Mouse (Mus musculus): Measurements from ENCODE around the gene Vps52. TPM values are rescaled to one million over a fixed set of nuclear protein-coding genes. Genes with fewer than 3 reads are reported as not detected.
A peak's percentile ranks its signal among the peaks of the same experiment; 100 is the strongest.
"Not testable (repeated sequence)": the region's sequence is repeated elsewhere in the genome, so short reads cannot be mapped to it uniquely, and the experiment has no call there.

The Vps52 gene
- polyA plus RNA-seq, 1 experiment from 2014 or later: 36.0 TPM

DNA sequence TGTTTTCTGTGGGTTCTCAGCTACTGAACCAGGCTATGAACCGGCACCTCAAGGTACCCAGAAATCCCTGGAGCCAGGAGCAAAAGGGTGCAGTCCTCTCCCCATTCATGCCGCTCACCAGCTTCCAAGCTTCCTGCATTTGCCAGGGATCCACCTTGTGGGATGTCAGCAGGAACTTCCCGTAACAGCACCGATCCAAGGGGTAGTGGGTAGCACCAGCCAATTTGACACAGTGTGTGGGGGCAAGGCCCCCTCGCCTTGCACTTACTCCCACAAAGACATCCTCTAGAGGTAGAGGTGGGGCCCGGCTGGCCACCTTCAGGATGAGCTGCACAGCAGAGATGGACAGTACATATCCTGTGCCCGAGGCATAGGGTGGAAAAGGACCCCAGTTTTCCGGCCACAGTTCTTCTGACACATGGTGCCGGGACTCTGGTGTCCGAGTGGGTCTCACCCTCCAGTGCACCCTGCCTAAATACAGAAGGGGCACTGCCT lies 5.4 kb upstream of the Vps52 start:
- H3K36me3 ChIP-seq: peaks cover 79% of the 10 kb centered on the region
- peak overlapping the region; percentile 61 for H3K4me3 ChIP-seq
- H3K27me3 ChIP-seq (replicated peaks): no peaks in the 10 kb centered on the region
- 71% methylated on average over 10 of the region's 10 CpGs for WGBS
- peak overlapping the region; percentile 81 for H3K9ac ChIP-seq
- ATAC-seq (ENCODE audit: extremely low read depth, insufficient number of reproducible peaks, low FRiP score, low TSS enrichment): no peak
- peak overlapping the region; percentile 91; the same call in 1 of the 2 replicates for H3K27ac ChIP-seq (replicated peaks)
- no peaks in the 10 kb centered on the region for H3K9me3 ChIP-seq
- H3K4me2 ChIP-seq: peak overlapping the region; percentile 99
- H3K4me1 ChIP-seq: peaks cover 53% of the 10 kb centered on the region

DNA sequence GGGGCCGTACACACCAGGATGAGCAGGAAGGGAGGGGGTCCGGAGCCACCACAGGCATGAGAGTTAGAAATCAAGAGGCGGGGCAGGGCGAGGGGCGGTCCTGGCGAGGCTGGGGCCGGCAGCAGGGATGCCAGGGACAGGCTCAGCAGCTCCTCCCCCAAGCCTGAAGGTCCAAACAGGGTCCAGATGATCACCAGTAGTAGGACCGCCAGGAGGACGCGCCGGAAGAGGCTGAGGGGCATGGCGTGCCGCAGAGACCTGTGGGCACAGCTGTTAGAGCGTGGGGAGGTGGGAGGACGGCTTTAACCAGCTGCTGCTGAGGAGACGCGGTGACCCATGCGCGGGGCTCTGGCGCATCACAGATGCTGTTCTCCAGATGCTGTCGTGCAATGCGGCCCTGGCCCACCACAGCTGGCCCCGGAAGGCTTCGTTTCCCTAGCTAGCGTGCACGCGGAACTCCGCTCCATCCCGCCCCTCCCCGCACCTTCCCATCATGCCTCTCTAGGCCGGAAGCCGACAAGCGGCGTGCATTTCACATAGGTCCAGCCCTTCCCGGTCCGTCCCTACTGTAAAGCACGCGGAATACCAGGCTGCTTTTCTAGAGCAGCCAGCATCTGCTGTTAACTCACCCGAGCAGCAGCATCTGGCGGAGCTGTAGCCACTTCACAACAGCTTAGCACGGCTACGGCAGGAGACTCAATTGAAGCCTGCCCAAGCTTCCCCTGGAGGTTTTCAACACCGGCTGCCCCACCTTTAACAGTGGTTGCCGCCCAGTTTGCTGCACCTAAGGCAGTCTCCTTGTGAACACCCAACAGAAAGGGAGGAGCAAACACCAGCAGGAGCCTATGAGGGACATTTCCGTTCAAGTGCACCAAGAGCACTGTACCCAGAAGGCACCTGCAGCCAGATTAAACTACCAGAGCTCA lies 4.3 kb upstream of the Vps52 start, which contains the start of gene B3galt4:
TSS of gene B3galt4 (minus strand) at position 468 of the 926 bp plus-strand sequence.
- Histone ChIP-seq H3K9me3 (no peaks in the 10 kb centered on the region), H3K27me3 (replicated peaks) (no peaks in the 10 kb centered on the region), H3K4me2 (peak within 1 kb of the TSS; percentile 99), H3K27ac (replicated peaks) (peak within 1 kb of the TSS; percentile 91), H3K4me3 (peak within 1 kb of the TSS; percentile 61), H3K4me1 (peaks cover 54% of the 10 kb centered on the region), H3K9ac (peak within 1 kb of the TSS; percentile 81), H3K36me3 (peaks cover 68% of the 10 kb centered on the region)
- WGBS: under 1% methylated on average over 45 of the region's 45 CpGs
- ATAC-seq (ENCODE audit: extremely low read depth, insufficient number of reproducible peaks, low FRiP score, low TSS enrichment): peak; percentile 31; the same call in 1 of the 2 replicates

DNA sequence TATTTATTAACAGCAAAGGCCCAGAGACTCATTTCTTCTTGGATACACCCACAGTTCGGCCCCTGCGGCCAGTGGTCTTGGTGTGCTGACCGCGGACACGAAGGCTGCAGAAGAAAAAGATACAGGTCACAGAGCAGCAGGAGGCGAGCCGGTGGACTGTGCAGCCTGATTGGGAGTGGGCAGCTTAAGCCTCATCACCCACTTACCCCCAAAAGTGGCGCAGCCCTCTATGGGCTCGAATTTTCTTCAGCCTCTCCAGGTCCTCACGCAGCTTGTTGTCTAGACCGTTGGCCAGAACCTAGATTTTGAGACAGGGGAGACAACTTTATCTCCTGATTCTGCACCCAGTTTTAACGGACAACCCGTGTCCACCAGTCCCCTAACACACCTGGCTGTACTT lies 3.6 kb upstream of the Vps52 start:
- WGBS: 70% methylated on average over 13 of the region's 13 CpGs
- H3K4me2 ChIP-seq: peak overlapping the region; percentile 99
- H3K27me3 ChIP-seq (replicated peaks); H3K9me3 ChIP-seq; ATAC-seq (ENCODE audit: extremely low read depth, insufficient number of reproducible peaks, low FRiP score, low TSS enrichment): not testable (repeated sequence)
- H3K27ac ChIP-seq (replicated peaks): peak overlapping the region; percentile 91
- H3K36me3 ChIP-seq: peaks cover 63% of the 10 kb centered on the region
- peak overlapping the region; percentile 61 for H3K4me3 ChIP-seq
- peak overlapping the region; percentile 81 for H3K9ac ChIP-seq
- H3K4me1 ChIP-seq: peaks cover 60% of the 10 kb centered on the region

DNA sequence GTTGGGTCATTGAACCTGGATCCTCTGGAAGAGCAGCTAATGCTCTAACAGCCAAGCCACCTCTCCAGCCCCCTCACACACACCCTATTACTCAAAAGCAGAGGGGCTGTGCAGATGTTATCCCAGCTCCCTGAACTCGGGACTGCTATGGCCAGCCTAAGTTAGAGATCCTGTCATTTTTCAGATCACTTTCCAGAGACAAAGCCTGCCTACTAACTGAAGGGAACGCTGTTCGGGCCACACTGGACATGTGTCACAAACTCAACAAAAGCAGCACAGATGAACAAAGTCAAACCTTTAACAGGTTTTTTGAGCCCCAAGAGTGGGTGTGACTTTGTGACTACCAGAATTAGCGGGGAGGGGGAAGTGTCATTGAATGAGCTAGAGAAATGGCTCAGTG lies 2.7 kb upstream of the Vps52 start:
- Histone ChIP-seq H3K27ac (replicated peaks) (no peak overlapping the region), H3K27me3 (replicated peaks) (no peaks in the 10 kb centered on the region), H3K4me1 (peaks cover 60% of the 10 kb centered on the region), H3K9ac (peak overlapping the region; percentile 93), H3K4me3 (0 out of 2 replicates have a peak overlapping the region, but pooled peaks have one; percentile 76), H3K36me3 (peaks cover 58% of the 10 kb centered on the region), H3K9me3 (no peaks in the 10 kb centered on the region), H3K4me2 (peak overlapping the region; percentile 99)
- ATAC-seq (ENCODE audit: extremely low read depth, insufficient number of reproducible peaks, low FRiP score, low TSS enrichment): no peak
- WGBS: 76% methylated on average over 4 of the region's 4 CpGs

DNA sequence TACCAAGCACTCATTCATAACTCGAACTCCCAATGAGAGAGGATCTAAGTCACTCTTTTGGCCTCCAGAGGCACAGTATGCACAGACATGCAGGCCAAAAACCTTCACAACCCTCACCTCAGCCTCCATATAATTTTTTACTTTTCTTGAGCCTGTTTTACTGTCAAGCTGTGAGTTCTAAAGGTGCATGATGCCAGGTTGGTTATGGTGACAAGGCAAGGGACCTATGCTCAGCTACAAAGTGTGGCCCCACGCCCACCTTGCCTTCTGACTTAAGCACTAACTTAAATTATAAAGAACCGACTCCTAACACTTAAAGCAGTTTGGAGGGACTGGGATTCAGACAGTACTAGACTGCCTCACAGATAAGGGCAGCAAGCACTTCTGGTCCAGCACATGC lies 2.3 kb upstream of the Vps52 start:
- Histone ChIP-seq H3K27me3 (replicated peaks) (no peaks in the 10 kb centered on the region), H3K4me2 (peak overlapping the region; percentile 99), H3K27ac (replicated peaks) (no peak overlapping the region), H3K4me1 (peaks cover 60% of the 10 kb centered on the region), H3K9ac (peak overlapping the region; percentile 93), H3K36me3 (peaks cover 57% of the 10 kb centered on the region), H3K4me3 (peak overlapping the region; percentile 76), H3K9me3 (no peaks in the 10 kb centered on the region)
- no peak for ATAC-seq (ENCODE audit: extremely low read depth, insufficient number of reproducible peaks, low FRiP score, low TSS enrichment)
- WGBS: 75% methylated on average over 3 of the region's 3 CpGs

DNA sequence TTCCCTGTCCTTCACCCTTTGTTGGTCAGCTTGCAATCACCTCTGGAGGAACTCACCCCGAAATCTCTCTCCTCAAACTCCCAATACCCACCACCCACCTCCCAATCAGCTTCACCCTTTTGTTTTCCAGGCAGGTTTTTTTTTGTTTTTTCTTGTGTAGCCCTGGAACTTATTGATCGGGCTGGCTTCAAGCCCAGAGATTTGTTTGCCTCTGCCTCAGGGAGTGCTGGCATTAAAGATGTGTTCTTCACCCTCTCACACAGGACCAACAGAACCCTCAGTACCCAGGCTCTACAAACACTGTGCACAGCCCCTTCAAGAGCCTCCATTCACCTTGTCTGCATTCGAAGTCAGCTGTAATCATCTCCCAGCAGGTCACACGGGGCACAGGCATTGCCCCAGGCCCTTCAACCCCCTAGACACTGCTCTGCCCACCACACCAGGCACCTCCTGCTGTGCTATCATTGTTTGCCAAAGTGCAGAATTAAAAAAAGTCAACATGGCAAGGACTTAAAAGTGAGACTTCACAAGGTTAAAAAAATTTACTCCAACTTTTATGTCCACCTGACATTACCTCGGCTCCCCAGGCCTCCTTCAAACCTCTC lies 1.5 kb upstream of the Vps52 start:
- Histone ChIP-seq H3K27ac (replicated peaks) (peak overlapping the region; percentile 92), H3K4me2 (peak overlapping the region; percentile 99), H3K27me3 (replicated peaks) (no peaks in the 10 kb centered on the region), H3K36me3 (peaks cover 57% of the 10 kb centered on the region), H3K9me3 (no peaks in the 10 kb centered on the region), H3K4me3 (peak overlapping the region; percentile 76), H3K9ac (peak overlapping the region; percentile 93), H3K4me1 (peaks cover 60% of the 10 kb centered on the region)
- WGBS: 39% methylated on average over 5 of the region's 5 CpGs
- no peak for ATAC-seq (ENCODE audit: extremely low read depth, insufficient number of reproducible peaks, low FRiP score, low TSS enrichment)

DNA sequence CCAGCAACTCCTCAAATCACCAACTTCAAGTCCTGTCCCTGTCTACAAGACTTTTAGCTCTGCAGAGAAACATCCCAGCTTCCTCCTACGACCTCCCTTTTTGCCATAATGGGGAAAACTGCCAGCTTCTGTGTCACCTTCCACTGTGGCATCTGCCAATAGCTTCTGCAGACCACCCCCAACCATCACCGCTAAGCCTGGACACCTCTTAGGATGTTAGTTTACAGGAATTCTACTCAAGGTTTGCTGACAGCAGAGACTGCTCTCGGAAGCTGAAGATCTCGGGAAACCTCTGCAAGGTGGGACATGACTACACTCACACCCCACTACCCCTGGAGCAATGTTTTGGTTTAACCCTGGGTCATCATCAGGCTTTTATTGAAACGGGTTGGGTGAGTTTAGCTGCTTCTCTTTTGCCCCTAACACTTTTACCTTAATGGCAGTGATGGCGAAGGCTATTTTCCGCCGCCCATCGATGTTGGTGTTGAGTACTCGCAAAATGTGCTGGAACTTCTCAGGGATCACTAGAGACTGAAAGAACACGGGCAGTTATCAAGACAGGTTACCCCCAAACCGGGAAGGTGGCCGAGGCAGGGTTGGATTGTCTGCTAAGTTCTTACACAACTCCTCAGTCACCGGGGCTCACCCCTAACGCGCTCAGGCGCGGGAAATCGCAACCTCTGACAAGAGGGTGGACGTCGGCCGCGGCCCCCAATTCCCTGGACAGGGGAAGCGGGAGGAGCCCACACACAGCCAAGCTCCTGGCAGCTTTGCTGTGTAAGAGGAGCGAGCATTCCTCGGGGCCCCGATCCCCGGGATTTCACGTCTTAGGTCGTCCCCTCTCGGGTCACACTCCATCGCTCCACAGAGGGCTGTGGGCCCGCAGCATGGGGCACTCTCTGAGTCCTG lies 712 bp upstream of the Vps52 start:
- Histone ChIP-seq H3K4me2 (peak overlapping the region; percentile 99), H3K27me3 (replicated peaks) (no peaks in the 10 kb centered on the region), H3K4me3 (peak overlapping the region; percentile 76), H3K36me3 (peaks cover 57% of the 10 kb centered on the region), H3K27ac (replicated peaks) (peak overlapping the region; percentile 92), H3K9me3 (no peaks in the 10 kb centered on the region), H3K9ac (peak overlapping the region; percentile 93), H3K4me1 (peaks cover 54% of the 10 kb centered on the region)
- WGBS: 1% methylated on average over 33 of the region's 33 CpGs
- no peak; the same call in 1 of the 2 replicates for ATAC-seq (ENCODE audit: extremely low read depth, insufficient number of reproducible peaks, low FRiP score, low TSS enrichment)

DNA sequence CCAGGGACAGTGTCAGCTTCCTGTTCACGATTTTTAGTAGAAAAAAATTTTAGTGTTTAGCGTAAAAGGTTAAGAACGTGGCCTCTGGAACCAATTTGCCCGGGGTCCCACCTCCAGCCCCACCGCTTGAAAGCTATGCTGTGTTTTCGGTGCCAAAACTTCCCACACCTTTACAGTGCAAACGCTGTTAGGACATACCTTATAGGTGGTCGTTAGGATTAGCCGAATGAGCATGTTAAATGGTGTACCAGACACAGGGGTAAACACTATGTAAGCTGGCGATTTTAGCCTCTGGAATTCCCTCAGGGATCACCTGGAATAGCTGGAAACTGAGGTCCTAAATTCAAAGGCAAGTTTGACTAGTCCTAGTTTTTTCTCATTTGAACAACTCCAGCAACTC lies 724 bp downstream of the Vps52 start:
- Histone ChIP-seq H3K4me3 (peak overlapping the region; percentile 76), H3K4me2 (peak overlapping the region; percentile 91), H3K36me3 (peaks cover 67% of the 10 kb centered on the region), H3K27me3 (replicated peaks) (no peaks in the 10 kb centered on the region), H3K9me3 (no peaks in the 10 kb centered on the region), H3K9ac (peak overlapping the region; percentile 91), H3K4me1 (peaks cover 40% of the 10 kb centered on the region), H3K27ac (replicated peaks) (peak overlapping the region; percentile 91)
- ATAC-seq (ENCODE audit: extremely low read depth, insufficient number of reproducible peaks, low FRiP score, low TSS enrichment): no peak
- 10% methylated on average over 10 of the region's 10 CpGs for WGBS

DNA sequence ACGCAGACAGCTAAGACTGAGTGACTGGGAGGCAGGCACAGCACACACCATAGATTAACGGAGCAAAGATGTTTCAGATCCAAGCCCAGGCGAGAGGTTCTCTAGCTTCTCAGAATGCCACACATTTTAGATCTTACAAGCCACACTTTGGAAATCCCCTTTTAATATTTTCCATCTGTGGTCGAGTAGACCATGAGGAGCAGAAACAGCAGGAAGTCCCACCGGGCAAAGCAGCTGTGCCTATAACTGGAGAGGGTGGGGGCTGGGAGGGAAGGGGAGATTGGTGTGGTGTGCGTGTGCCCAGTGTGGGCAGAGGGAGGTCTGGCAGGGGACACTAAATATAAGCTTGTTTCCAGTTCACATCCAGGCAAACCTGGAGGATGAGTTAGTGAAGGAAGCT lies 1.9 kb downstream of the Vps52 start:
- no peaks in the 10 kb centered on the region for H3K27me3 ChIP-seq (replicated peaks)
- WGBS: 86% methylated on average over 6 of the region's 6 CpGs
- no peak overlapping the region for H3K4me2 ChIP-seq
- H3K27ac ChIP-seq (replicated peaks): no peak overlapping the region
- ATAC-seq (ENCODE audit: extremely low read depth, insufficient number of reproducible peaks, low FRiP score, low TSS enrichment): no peak
- peaks cover 30% of the 10 kb centered on the region for H3K4me1 ChIP-seq
- no peak overlapping the region for H3K4me3 ChIP-seq
- H3K36me3 ChIP-seq: peaks cover 69% of the 10 kb centered on the region
- no peaks in the 10 kb centered on the region for H3K9me3 ChIP-seq
- no peak overlapping the region for H3K9ac ChIP-seq

DNA sequence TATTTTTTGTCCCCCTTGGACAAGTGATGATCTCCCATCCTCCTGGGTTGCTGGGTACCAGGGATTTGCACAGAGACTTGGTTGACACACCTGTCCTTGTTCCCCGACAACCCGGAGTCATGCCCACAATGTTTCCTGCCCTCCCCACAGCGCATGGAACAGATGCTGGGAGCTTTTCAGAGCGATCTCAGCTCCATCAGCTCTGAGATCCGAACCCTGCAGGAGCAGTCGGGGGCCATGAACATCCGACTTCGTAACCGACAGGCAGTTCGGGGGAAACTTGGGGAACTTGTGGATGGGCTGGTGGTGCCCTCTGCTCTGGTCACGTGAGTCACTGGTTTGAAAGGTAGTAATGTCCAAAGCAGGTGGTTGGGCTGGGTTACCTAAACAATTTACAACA lies 2.8 kb downstream of the Vps52 start:
- Histone ChIP-seq H3K36me3 (peaks cover 69% of the 10 kb centered on the region), H3K4me2 (no peak overlapping the region), H3K27me3 (replicated peaks) (no peaks in the 10 kb centered on the region), H3K9me3 (no peaks in the 10 kb centered on the region), H3K4me1 (peaks cover 20% of the 10 kb centered on the region), H3K4me3 (no peak overlapping the region), H3K27ac (replicated peaks) (no peak overlapping the region), H3K9ac (no peak overlapping the region)
- ATAC-seq (ENCODE audit: extremely low read depth, insufficient number of reproducible peaks, low FRiP score, low TSS enrichment): no peak
- 90% methylated on average over 11 of the region's 11 CpGs for WGBS

Data from heart, embryonic 13.5 days (tissue).